Mouse (Mus musculus): ENCODE results near the gene Bpnt1.

DNA sequence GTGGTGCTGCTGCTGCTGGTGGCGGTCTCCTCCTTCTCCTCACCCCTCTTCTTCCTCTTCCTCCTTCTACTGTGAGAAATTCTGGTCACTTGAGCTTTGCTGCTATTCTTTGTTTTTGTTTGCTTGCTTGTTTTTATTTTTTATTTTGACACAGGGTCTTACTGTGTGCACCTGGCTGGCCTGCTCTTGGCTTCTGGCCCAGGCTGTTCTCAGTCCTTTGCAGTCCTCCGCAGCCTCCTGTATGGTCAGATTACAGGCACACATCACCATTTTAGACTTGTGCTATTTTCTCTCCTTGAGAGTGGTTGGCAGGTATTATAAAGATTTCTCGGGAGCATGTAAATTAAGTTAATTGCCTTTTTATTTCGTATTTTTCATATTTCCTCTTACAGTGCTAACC, 2.2 kb downstream of the Bpnt1 start:
- TF ChIP-seq CTCF (IDR thresholded peaks at IDR 0.05; ENCODE audit: low read depth): no peak
- TF ChIP-seq EP300 (IDR thresholded peaks at IDR 0.05; ENCODE audit: low read depth): no peak

All from heart, postnatal 0 days (tissue).